Mouse (Mus musculus): Measurements from ENCODE around the gene Podxl. TPM values are rescaled to one million over a fixed set of nuclear protein-coding genes. Genes with fewer than 3 reads are reported as not detected.

The Podxl gene
- polyA plus RNA-seq, 1 experiment from 2014 or later: 16.9 TPM

GRCm38 (mm10) chr6:31523039-31523438 lies 40.7 kb downstream of the Podxl start:
- Histone ChIP-seq H3K9me3 (replicated peaks; ENCODE audit: control insufficient read depth, low read length) (no peaks in the 10 kb centered on the region), H3K27me3 (ENCODE audit: control insufficient read depth, insufficient read depth, low read length) (no peaks in the 10 kb centered on the region), H3K4me3 (ENCODE audit: low read length) (no peak overlapping the region), H3K36me3 (ENCODE audit: control insufficient read depth, insufficient read depth) (peaks cover 4% of the 10 kb centered on the region; the same call in 1 of the 2 replicates), H3K4me1 (ENCODE audit: control insufficient read depth, insufficient read depth, low read length) (peaks cover 9% of the 10 kb centered on the region), H3K4me2 (ENCODE audit: low read depth, low read length) (no peak overlapping the region), H3K27ac (ENCODE audit: low read length) (no peak overlapping the region), H3K9ac (ENCODE audit: low read length) (no peak overlapping the region)
- 65% methylated on average over 5 of the region's 5 CpGs for WGBS
- ATAC-seq (replicated peaks; ENCODE audit: extremely low read depth, insufficient read depth, low FRiP score): no peak

DNA sequence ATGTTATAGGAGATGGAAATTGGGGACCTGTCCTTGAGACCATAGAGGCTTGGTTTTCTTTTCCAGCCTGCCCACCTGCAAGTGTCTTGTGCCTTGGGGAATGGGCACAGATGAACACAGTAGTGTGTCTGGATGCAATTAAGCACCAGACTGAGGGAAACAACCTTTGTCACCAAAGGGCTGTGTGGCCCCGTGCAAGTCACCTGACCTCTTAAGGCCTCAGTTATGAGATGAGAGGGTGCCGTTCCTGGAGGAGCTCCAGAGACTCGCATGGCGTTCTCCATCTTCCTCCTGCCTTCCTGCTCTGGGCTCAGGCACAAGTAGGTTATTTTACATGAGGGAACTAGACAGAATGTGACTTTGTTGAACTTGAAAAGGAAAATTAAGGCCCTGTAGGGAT lies 41.3 kb downstream of the Podxl start:
- H3K36me3 ChIP-seq (ENCODE audit: control insufficient read depth, insufficient read depth): peaks cover 4% of the 10 kb centered on the region; the same call in 1 of the 2 replicates
- 66% methylated on average over 4 of the region's 4 CpGs for WGBS
- no peak for ATAC-seq (replicated peaks; ENCODE audit: extremely low read depth, insufficient read depth, low FRiP score)

GRCm38 (mm10) chr6:31521491-31522355 lies 42.1 kb downstream of the Podxl start:
- no peak for ATAC-seq (replicated peaks; ENCODE audit: extremely low read depth, insufficient read depth, low FRiP score)
- Histone ChIP-seq H3K27me3 (ENCODE audit: control insufficient read depth, insufficient read depth, low read length) (no peaks in the 10 kb centered on the region), H3K9ac (ENCODE audit: low read length) (no peak overlapping the region), H3K4me1 (ENCODE audit: control insufficient read depth, insufficient read depth, low read length) (peaks cover 14% of the 10 kb centered on the region), H3K27ac (ENCODE audit: low read length) (no peak overlapping the region), H3K9me3 (replicated peaks; ENCODE audit: control insufficient read depth, low read length) (no peaks in the 10 kb centered on the region), H3K4me3 (ENCODE audit: low read length) (no peak overlapping the region), H3K36me3 (ENCODE audit: control insufficient read depth, insufficient read depth) (peaks cover 4% of the 10 kb centered on the region; the same call in 1 of the 2 replicates), H3K4me2 (ENCODE audit: low read depth, low read length) (no peak overlapping the region)
- 79% methylated on average over 8 of the region's 8 CpGs for WGBS

More for the DNA sequence above, 41.3 kb downstream of the Podxl start:
- Histone ChIP-seq H3K4me3 (ENCODE audit: low read length) (no peak overlapping the region), H3K4me1 (ENCODE audit: control insufficient read depth, insufficient read depth, low read length) (peaks cover 14% of the 10 kb centered on the region), H3K27me3 (ENCODE audit: control insufficient read depth, insufficient read depth, low read length) (no peaks in the 10 kb centered on the region), H3K9ac (ENCODE audit: low read length) (no peak overlapping the region), H3K9me3 (replicated peaks; ENCODE audit: control insufficient read depth, low read length) (no peaks in the 10 kb centered on the region), H3K4me2 (ENCODE audit: low read depth, low read length) (no peak overlapping the region), H3K27ac (ENCODE audit: low read length) (no peak overlapping the region)

DNA sequence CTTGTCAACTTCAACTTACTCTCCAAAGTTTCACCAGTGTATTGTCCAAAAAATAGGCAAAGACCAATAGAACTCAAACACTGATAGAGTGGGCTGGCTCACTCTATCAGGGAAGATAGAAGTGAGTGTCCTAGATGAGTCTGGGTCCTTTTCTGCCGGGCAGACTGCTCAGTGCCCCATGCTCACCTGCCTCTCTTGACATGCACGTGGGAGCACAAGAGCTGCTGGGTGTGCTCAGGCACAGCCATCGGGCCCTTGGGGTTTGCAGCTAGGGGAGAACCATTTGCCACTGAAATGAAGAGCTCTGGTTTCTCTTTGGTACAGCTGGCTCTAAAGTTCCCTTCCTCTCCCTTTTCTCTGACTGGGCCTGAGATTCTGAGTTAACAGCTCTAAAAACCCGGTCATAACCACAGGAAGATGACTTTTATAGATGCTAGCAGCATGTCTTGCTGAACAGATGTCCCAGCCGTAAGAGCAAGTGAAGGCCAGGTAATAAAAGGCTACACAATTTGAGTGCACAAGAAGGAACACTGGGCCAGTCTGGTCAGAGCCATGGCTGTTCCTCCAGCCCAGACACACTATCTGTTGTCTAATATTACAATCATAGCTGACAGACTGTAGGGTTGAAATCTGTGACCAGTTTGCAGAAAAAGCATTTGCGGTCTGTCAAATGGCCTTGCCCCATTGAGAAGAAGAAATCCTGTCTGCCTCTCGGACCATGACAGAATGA lies 43.1 kb downstream of the Podxl start:
- no peak for ATAC-seq (replicated peaks; ENCODE audit: extremely low read depth, insufficient read depth, low FRiP score)
- Histone ChIP-seq H3K4me1 (ENCODE audit: control insufficient read depth, insufficient read depth, low read length) (peaks cover 14% of the 10 kb centered on the region), H3K9ac (ENCODE audit: low read length) (no peak overlapping the region), H3K4me3 (ENCODE audit: low read length) (no peak overlapping the region), H3K27me3 (ENCODE audit: control insufficient read depth, insufficient read depth, low read length) (no peaks in the 10 kb centered on the region), H3K4me2 (ENCODE audit: low read depth, low read length) (no peak overlapping the region), H3K36me3 (ENCODE audit: control insufficient read depth, insufficient read depth) (peaks cover 4% of the 10 kb centered on the region; the same call in 1 of the 2 replicates), H3K9me3 (replicated peaks; ENCODE audit: control insufficient read depth, low read length) (no peaks in the 10 kb centered on the region), H3K27ac (ENCODE audit: low read length) (no peak overlapping the region)
- WGBS: 75% methylated on average over 7 of the region's 7 CpGs

DNA sequence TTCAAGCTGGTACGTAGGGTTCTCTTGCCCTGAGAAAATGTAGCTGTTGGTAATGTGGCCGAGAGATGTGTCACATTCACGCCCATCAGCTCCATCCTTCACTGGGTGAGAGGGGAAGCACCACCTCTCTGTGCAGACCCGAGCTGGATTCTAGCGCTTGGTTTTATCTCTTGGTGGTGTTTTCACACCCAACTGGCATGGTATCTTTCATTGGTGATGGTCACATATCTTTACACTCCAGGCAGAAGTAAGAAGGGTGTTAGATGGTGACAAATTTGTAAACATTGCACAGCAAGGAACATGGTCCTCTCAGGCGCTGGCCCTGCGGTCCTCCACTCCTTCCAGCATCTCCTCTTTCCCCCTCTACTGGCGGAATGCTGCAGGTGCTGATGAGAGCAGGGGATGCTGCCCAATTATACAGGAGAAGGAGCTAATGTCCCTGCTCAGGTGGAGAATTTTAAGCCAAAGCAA lies 44.7 kb downstream of the Podxl start:
- 52% methylated on average over 8 of the region's 8 CpGs for WGBS
- peaks cover 16% of the 10 kb centered on the region for H3K4me1 ChIP-seq (ENCODE audit: control insufficient read depth, insufficient read depth, low read length)
- H3K4me2 ChIP-seq (ENCODE audit: low read depth, low read length): no peak overlapping the region
- no peaks in the 10 kb centered on the region for H3K27me3 ChIP-seq (ENCODE audit: control insufficient read depth, insufficient read depth, low read length)
- no peak overlapping the region for H3K9ac ChIP-seq (ENCODE audit: low read length)
- H3K36me3 ChIP-seq (ENCODE audit: control insufficient read depth, insufficient read depth): peaks cover 4% of the 10 kb centered on the region; the same call in 1 of the 2 replicates
- peak overlapping the region; percentile 74 for H3K27ac ChIP-seq (ENCODE audit: low read length)
- H3K4me3 ChIP-seq (ENCODE audit: low read length): no peak overlapping the region
- ATAC-seq (replicated peaks; ENCODE audit: extremely low read depth, insufficient read depth, low FRiP score): no peak
- no peaks in the 10 kb centered on the region for H3K9me3 ChIP-seq (replicated peaks; ENCODE audit: control insufficient read depth, low read length)

DNA sequence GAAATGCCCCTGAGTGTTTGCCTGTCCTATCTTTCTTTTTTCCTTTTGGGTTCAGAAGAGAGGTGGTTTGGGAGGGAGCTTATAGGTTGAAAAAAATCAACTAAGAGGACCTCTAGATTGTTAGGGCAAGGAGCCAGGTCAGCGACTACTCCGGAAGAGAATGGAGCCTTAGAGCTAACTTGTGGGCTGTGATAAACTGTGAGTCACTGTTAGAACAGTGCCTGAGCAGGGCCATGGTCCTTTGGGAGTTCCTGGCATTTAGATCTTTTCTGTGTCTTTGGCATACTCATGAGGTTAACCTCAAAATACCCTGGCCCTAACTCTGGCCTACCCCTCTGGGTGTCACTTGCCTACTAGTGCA lies 45.5 kb downstream of the Podxl start:
- no peak overlapping the region for H3K9ac ChIP-seq (ENCODE audit: low read length)
- H3K36me3 ChIP-seq (ENCODE audit: control insufficient read depth, insufficient read depth): peaks cover 4% of the 10 kb centered on the region; the same call in 1 of the 2 replicates
- 34% methylated on average over 2 of the region's 2 CpGs for WGBS
- peaks cover 16% of the 10 kb centered on the region for H3K4me1 ChIP-seq (ENCODE audit: control insufficient read depth, insufficient read depth, low read length)
- ATAC-seq (replicated peaks; ENCODE audit: extremely low read depth, insufficient read depth, low FRiP score): 0 out of 2 replicates have a peak, but pooled peaks have one; percentile 35
- H3K4me3 ChIP-seq (ENCODE audit: low read length): no peak overlapping the region
- no peaks in the 10 kb centered on the region for H3K9me3 ChIP-seq (replicated peaks; ENCODE audit: control insufficient read depth, low read length)
- no peaks in the 10 kb centered on the region for H3K27me3 ChIP-seq (ENCODE audit: control insufficient read depth, insufficient read depth, low read length)
- no peak overlapping the region for H3K4me2 ChIP-seq (ENCODE audit: low read depth, low read length)
- peak overlapping the region; percentile 74 for H3K27ac ChIP-seq (ENCODE audit: low read length)

GRCm38 (mm10) chr6:31517681-31518337 lies 46.0 kb downstream of the Podxl start:
- ATAC-seq (replicated peaks; ENCODE audit: extremely low read depth, insufficient read depth, low FRiP score): 0 out of 2 replicates have a peak, but pooled peaks have one; percentile 31
- Histone ChIP-seq H3K4me1 (ENCODE audit: control insufficient read depth, insufficient read depth, low read length) (peaks cover 16% of the 10 kb centered on the region), H3K4me2 (ENCODE audit: low read depth, low read length) (no peak overlapping the region), H3K9me3 (replicated peaks; ENCODE audit: control insufficient read depth, low read length) (no peaks in the 10 kb centered on the region), H3K27ac (ENCODE audit: low read length) (peak overlapping the region; percentile 74), H3K36me3 (ENCODE audit: control insufficient read depth, insufficient read depth) (peaks cover 4% of the 10 kb centered on the region; the same call in 1 of the 2 replicates), H3K4me3 (ENCODE audit: low read length) (no peak overlapping the region), H3K9ac (ENCODE audit: low read length) (no peak overlapping the region), H3K27me3 (ENCODE audit: control insufficient read depth, insufficient read depth, low read length) (no peaks in the 10 kb centered on the region)
- 57% methylated on average over 9 of the region's 9 CpGs for WGBS

DNA sequence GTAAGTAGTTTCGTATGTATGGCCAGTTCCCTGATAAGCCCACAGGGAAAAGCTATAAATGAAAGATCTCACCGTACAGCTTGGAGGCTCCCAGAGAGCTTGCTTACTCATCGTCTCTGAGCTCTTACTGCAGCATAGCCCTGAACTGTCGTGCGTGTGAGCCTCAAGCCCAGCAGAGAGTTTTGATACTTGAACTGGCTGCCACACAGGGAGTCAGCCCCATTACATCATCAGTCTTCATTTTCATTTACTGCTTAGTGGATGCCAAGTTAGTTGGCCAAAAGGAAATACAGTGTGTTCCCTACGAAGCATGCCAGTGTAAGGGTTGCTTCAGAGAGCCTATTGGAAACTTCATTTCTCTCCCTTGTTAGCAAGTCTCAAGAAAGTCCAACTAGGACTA lies 50.1 kb downstream of the Podxl start:
- WGBS: 48% methylated on average over 6 of the region's 6 CpGs
- Histone ChIP-seq H3K4me2 (ENCODE audit: low read depth, low read length) (no peak overlapping the region), H3K9ac (ENCODE audit: low read length) (no peak overlapping the region), H3K9me3 (replicated peaks; ENCODE audit: control insufficient read depth, low read length) (no peaks in the 10 kb centered on the region), H3K4me1 (ENCODE audit: control insufficient read depth, insufficient read depth, low read length) (peaks cover 12% of the 10 kb centered on the region), H3K27me3 (ENCODE audit: control insufficient read depth, insufficient read depth, low read length) (no peaks in the 10 kb centered on the region), H3K27ac (ENCODE audit: low read length) (no peak overlapping the region), H3K36me3 (ENCODE audit: control insufficient read depth, insufficient read depth) (peaks cover 3% of the 10 kb centered on the region; the same call in 1 of the 2 replicates), H3K4me3 (ENCODE audit: low read length) (no peak overlapping the region)
- peak; percentile 55; the same call in 1 of the 2 replicates for ATAC-seq (replicated peaks; ENCODE audit: extremely low read depth, insufficient read depth, low FRiP score)

Measured in heart, embryonic 16.5 days (tissue).